Mouse (Mus musculus) hindbrain, embryonic 14.5 days (tissue): ENCODE results near the gene Lrrc49. TPM values are rescaled to one million over a fixed set of nuclear protein-coding genes. Genes with fewer than 3 reads are reported as not detected.

Experiments used
- ATAC-seq: fragments of 200-750 bp; cut with Nextera tagmentation; 2 replicates; pipeline ENCODE4 v1.8.0; 2017; ENCODE audit warnings: moderate number of reproducible peaks, mild to moderate bottlenecking, moderate TSS enrichment, moderate library complexity; ENCODE audit not compliant: low FRiP score
- DNase-seq: peaks from one replicate; pipeline ENCODE4 v3.0.0-alpha.2; 2015; ENCODE audit warnings: low spot score
- H3K27ac ChIP-seq: fragments of 300-500 bp; sonication (generic); 2 replicates; pipeline ENCODE4 v1.5.1; 2014; ENCODE audit warnings: mild to moderate bottlenecking, moderate library complexity
- H3K27me3 ChIP-seq: fragments of 300-500 bp; sonication (generic); 2 replicates; pipeline ENCODE4 v1.6.1; 2014; ENCODE audit warnings: mild to moderate bottlenecking, low read length, mixed read lengths; ENCODE audit not compliant: control insufficient read depth, insufficient read depth
- H3K36me3 ChIP-seq: fragments of 300-500 bp; sonication (generic); replicated peaks from 2 replicates; pipeline ENCODE4 v1.6.1; 2014; ENCODE audit not compliant: control insufficient read depth, insufficient read depth
- H3K4me1 ChIP-seq: fragments of 300-500 bp; sonication (generic); replicated peaks from 2 replicates; pipeline ENCODE4 v1.6.1; 2014; ENCODE audit warnings: antibody characterized with exemption, low read length, mixed read lengths; ENCODE audit not compliant: control insufficient read depth, insufficient read depth
- H3K4me2 ChIP-seq: fragments of 300-500 bp; sonication (generic); replicated peaks from 2 replicates; pipeline ENCODE4 v1.6.1; 2014; ENCODE audit warnings: mild to moderate bottlenecking, moderate library complexity
- H3K4me3 ChIP-seq: fragments of 300-500 bp; sonication (generic); replicated peaks from 2 replicates; pipeline ENCODE4 v1.5.1; 2014; ENCODE audit warnings: mild to moderate bottlenecking, low read length
- H3K9ac ChIP-seq: fragments of 300-500 bp; sonication (generic); 2 replicates; pipeline ENCODE4 v1.6.1; 2014
- H3K9me3 ChIP-seq: fragments of 300-500 bp; sonication (generic); 2 replicates; pipeline ENCODE4 v1.6.1; 2016; ENCODE audit warnings: low read length; ENCODE audit not compliant: control insufficient read depth
- WGBS: fragments of 180-500 bp; shearing (Covaris S2); extraction: QIAGEN DNeasy Blood & Tissue Kit; methylation state at CpG from one replicate; pipeline ENCODE4 v1.1.7; 2014; 5-methylcytosine and 5-hydroxymethylcytosine counted together
- polyA plus RNA-seq: library from polyadenylated mRNA; unstranded; fragments of >200 nt; fragmentation: Nextera tagmentation; extraction: Ambion mirVana; gene quantifications from 2 replicates; pipeline ENCODE4 v1.2.1, GENCODE M21; 2014

The Lrrc49 gene
- polyA plus RNA-seq, 1 experiment from 2014 or later = 79.3 TPM

- peak; percentile 66 for DNase-seq
- Histone ChIP-seq H3K4me2 (peak overlapping the region; percentile 68), H3K9ac (peak overlapping the region; percentile 69), H3K36me3 (peaks cover 27% of the 10 kb centered on the region), H3K27ac (peak overlapping the region; percentile 97), H3K4me3 (peak overlapping the region; percentile 45), H3K27me3 (no peaks in the 10 kb centered on the region), H3K9me3 (no peaks in the 10 kb centered on the region), H3K4me1 (peaks cover 10% of the 10 kb centered on the region)
- ATAC-seq = peak; percentile 77
- 2% methylated on average over 7 of the region's 7 CpGs for WGBS
Measured at GRCm38 (mm10) chr9:60687415-60687814, 543 bp downstream of the Lrrc49 start.

- Histone ChIP-seq H3K9ac (no peak overlapping the region), H3K4me2 (no peak overlapping the region), H3K27me3 (no peaks in the 10 kb centered on the region), H3K27ac (no peak overlapping the region), H3K4me1 (peaks cover 10% of the 10 kb centered on the region), H3K4me3 (no peak overlapping the region), H3K9me3 (no peaks in the 10 kb centered on the region), H3K36me3 (peaks cover 69% of the 10 kb centered on the region)
- DNase-seq (no peak), ATAC-seq (no peak)
- WGBS = 95% methylated on average over 4 of the region's 4 CpGs
Measured at GRCm38 (mm10) chr9:60682753-60683152, 5.2 kb downstream of the Lrrc49 start.

GRCm38 (mm10) chr9:60681005-60681404 lies 7.0 kb downstream of the Lrrc49 start:
- H3K36me3 ChIP-seq = peaks cover 87% of the 10 kb centered on the region
- H3K4me3 ChIP-seq = no peak overlapping the region
- ATAC-seq (no peak), DNase-seq (no peak)
- WGBS = 92% methylated on average over 3 of the region's 3 CpGs
- no peak overlapping the region for H3K27ac ChIP-seq
- H3K4me1 ChIP-seq = peaks cover 5% of the 10 kb centered on the region
- H3K27me3 ChIP-seq = no peaks in the 10 kb centered on the region
- H3K9me3 ChIP-seq = no peaks in the 10 kb centered on the region
- no peak overlapping the region for H3K4me2 ChIP-seq
- H3K9ac ChIP-seq = no peak overlapping the region

GRCm38 (mm10) chr9:60678913-60679312 lies 9.0 kb downstream of the Lrrc49 start:
- peaks cover 83% of the 10 kb centered on the region for H3K36me3 ChIP-seq
- H3K4me2 ChIP-seq = no peak overlapping the region
- no peak overlapping the region for H3K9ac ChIP-seq
- H3K27ac ChIP-seq = no peak overlapping the region
- no peaks in the 10 kb centered on the region for H3K4me1 ChIP-seq
- ATAC-seq = no peak
- H3K27me3 ChIP-seq = no peaks in the 10 kb centered on the region
- no peaks in the 10 kb centered on the region for H3K9me3 ChIP-seq
- DNase-seq = no peak
- 86% methylated on average over 5 of the region's 5 CpGs for WGBS
- H3K4me3 ChIP-seq = no peak overlapping the region

- no peaks in the 10 kb centered on the region for H3K4me1 ChIP-seq
- H3K4me3 ChIP-seq = no peak overlapping the region
- H3K36me3 ChIP-seq = peaks cover 78% of the 10 kb centered on the region
- no peaks in the 10 kb centered on the region for H3K9me3 ChIP-seq
- no peak for ATAC-seq
- H3K27me3 ChIP-seq = no peaks in the 10 kb centered on the region
- H3K4me2 ChIP-seq = no peak overlapping the region
- H3K27ac ChIP-seq = no peak overlapping the region
- 95% methylated on average over 4 of the region's 4 CpGs for WGBS
- no peak for DNase-seq
- no peak overlapping the region for H3K9ac ChIP-seq
Measured at GRCm38 (mm10) chr9:60676429-60676828, 11.5 kb downstream of the Lrrc49 start.

GRCm38 (mm10) chr9:60674780-60675179 lies 13.2 kb downstream of the Lrrc49 start:
- ATAC-seq (no peak), DNase-seq (no peak)
- peaks cover 81% of the 10 kb centered on the region for H3K36me3 ChIP-seq

GRCm38 (mm10) chr9:60672568-60672967 lies 15.4 kb downstream of the Lrrc49 start:
- Histone ChIP-seq H3K27me3 (no peaks in the 10 kb centered on the region), H3K4me2 (no peak overlapping the region), H3K4me3 (no peak overlapping the region), H3K4me1 (no peaks in the 10 kb centered on the region), H3K36me3 (peaks cover 80% of the 10 kb centered on the region), H3K27ac (no peak overlapping the region), H3K9me3 (no peaks in the 10 kb centered on the region), H3K9ac (no peak overlapping the region)
- DNase-seq = no peak
- WGBS = 95% methylated on average over 6 of the region's 6 CpGs
- ATAC-seq = no peak

More at GRCm38 (mm10) chr9:60674780-60675179, 13.2 kb downstream of the Lrrc49 start:
- Histone ChIP-seq H3K9me3 (no peaks in the 10 kb centered on the region), H3K4me2 (no peak overlapping the region), H3K4me1 (no peaks in the 10 kb centered on the region), H3K9ac (no peak overlapping the region), H3K27ac (no peak overlapping the region), H3K27me3 (no peaks in the 10 kb centered on the region), H3K4me3 (no peak overlapping the region)

GRCm38 (mm10) chr9:60668886-60669285 lies 19.1 kb downstream of the Lrrc49 start:
- no peak overlapping the region for H3K9ac ChIP-seq
- ATAC-seq = no peak

GRCm38 (mm10) chr9:60665535-60665934 lies 22.4 kb downstream of the Lrrc49 start:
- no peak overlapping the region for H3K4me2 ChIP-seq
- DNase-seq (no peak), ATAC-seq (no peak)
- no peaks in the 10 kb centered on the region for H3K9me3 ChIP-seq
- no peak overlapping the region for H3K27ac ChIP-seq
- H3K4me3 ChIP-seq = no peak overlapping the region
- no peak overlapping the region for H3K9ac ChIP-seq
- no peaks in the 10 kb centered on the region for H3K27me3 ChIP-seq
- 97% methylated on average over 3 of the region's 3 CpGs for WGBS
- peaks cover 76% of the 10 kb centered on the region for H3K36me3 ChIP-seq
- 0 out of 2 replicates have a peak, but pooled peaks cover 4% of the 10 kb centered on the region for H3K4me1 ChIP-seq

More at GRCm38 (mm10) chr9:60668886-60669285, 19.1 kb downstream of the Lrrc49 start:
- no peak for DNase-seq
- no peak overlapping the region for H3K27ac ChIP-seq
- no peaks in the 10 kb centered on the region for H3K4me1 ChIP-seq
- no peak overlapping the region for H3K4me3 ChIP-seq
- peaks cover 84% of the 10 kb centered on the region for H3K36me3 ChIP-seq
- no peaks in the 10 kb centered on the region for H3K27me3 ChIP-seq
- WGBS = 69% methylated on average over 6 of the region's 6 CpGs
- H3K9me3 ChIP-seq = no peaks in the 10 kb centered on the region
- no peak overlapping the region for H3K4me2 ChIP-seq

- H3K36me3 ChIP-seq = peaks cover 69% of the 10 kb centered on the region
- WGBS = 84% methylated on average over 5 of the region's 5 CpGs
- DNase-seq = no peak
- H3K4me1 ChIP-seq = 0 out of 2 replicates have a peak, but pooled peaks cover 4% of the 10 kb centered on the region
- no peak overlapping the region for H3K27ac ChIP-seq
- no peaks in the 10 kb centered on the region for H3K27me3 ChIP-seq
- H3K9ac ChIP-seq = no peak overlapping the region
- H3K4me3 ChIP-seq = no peak overlapping the region
- ATAC-seq = no peak
- H3K9me3 ChIP-seq = no peaks in the 10 kb centered on the region
- H3K4me2 ChIP-seq = no peak overlapping the region
Measured at GRCm38 (mm10) chr9:60664866-60665265, 23.1 kb downstream of the Lrrc49 start.
